Mouse (Mus musculus): ENCODE data around the gene Ifitm2. TPM values are rescaled to one million over a fixed set of nuclear protein-coding genes. Genes with fewer than 3 reads are reported as not detected.

Gene Ifitm2
- polyA plus RNA-seq, 1 experiment from 2014 or later = 991 TPM

DNA sequence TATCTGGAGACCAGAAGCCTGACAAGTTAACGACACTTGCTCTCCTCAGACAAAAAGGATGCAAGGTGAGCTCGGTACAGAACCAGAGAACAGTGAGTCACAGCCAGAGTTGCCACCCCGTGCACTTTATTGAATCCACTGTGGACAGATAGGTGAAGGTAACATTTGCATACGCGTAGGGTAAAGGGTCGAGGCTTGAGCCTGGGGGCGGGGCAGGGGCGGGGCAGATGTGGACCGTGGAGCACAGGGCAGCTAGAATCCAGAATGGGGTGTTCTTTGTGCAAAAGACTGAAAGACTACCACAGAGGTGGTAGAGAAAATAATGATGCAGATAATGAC lies 1.1 kb downstream of the Ifitm2 start:
- 1% methylated on average over 9 of the region's 9 CpGs for WGBS
- H3K27me3 ChIP-seq (ENCODE audit: insufficient read depth, low read length) = no peaks in the 10 kb centered on the region
- 0 out of 2 replicates have a peak overlapping the region, but pooled peaks have one; percentile 13 for H3K27ac ChIP-seq (ENCODE audit: low read length)
- H3K9ac ChIP-seq (replicated peaks; ENCODE audit: low read length) = peak overlapping the region; percentile 77
- H3K4me1 ChIP-seq (ENCODE audit: insufficient read depth, low read length) = peaks cover 52% of the 10 kb centered on the region
- peak overlapping the region; percentile 73 for H3K4me3 ChIP-seq (ENCODE audit: low read length)
- no peaks in the 10 kb centered on the region for H3K9me3 ChIP-seq (ENCODE audit: low read length)
- H3K36me3 ChIP-seq (ENCODE audit: insufficient read depth, low read length) = 0 out of 2 replicates have a peak, but pooled peaks cover 2% of the 10 kb centered on the region
- peak overlapping the region; percentile 79 for H3K4me2 ChIP-seq (replicated peaks; ENCODE audit: low read depth, low read length)
- no peak for ATAC-seq (ENCODE audit: low FRiP score, low TSS enrichment)

DNA sequence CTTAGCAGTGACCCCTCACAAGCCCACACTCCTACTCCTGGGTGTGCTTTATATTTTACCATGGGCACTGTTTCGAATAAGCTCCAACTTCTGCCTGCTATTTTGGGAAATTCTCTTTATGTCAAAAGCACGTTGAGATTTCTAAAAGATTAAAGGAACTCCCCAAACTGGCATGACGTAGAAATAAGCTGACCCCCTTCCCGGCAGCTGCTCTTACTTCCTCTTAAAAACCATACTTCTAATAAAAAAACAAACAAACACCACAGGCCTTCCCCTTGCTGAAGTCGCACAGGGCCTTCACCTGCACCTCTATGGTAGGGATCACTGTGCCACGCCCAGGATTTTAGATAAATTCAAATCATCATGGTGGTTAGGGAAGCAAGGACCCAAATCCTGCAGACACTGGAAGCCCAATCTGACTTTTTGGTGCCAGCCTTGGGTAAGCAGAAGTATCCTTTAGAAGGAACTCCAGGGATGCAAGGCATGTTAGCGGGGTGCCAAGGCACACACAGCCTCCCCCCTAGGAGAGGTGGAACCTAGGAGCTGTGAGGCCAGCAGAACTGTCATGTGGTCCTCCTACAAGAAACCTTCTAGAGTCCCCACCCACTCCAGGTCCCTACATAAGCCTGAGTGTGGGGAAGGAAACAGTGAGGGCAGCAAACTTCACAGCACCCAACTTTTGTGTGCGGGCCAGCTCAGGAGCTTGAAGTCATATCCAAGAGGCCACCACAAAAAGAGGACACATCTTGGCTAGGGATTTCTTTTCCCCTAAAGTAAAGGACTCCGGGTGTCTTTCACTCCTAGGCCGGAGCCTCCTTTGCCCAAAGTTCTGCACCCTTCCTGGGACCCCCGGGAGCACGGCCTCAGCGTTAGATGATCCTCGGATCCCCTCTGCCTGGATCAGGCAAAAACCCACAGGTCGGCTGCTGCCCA lies 1.7 kb downstream of the Ifitm2 start:
- peak overlapping the region; percentile 73 for H3K4me3 ChIP-seq (ENCODE audit: low read length)
- peaks cover 8% of the 10 kb centered on the region; the same call in 1 of the 2 replicates for H3K36me3 ChIP-seq (ENCODE audit: insufficient read depth, low read length)
- peak overlapping the region; percentile 77 for H3K9ac ChIP-seq (replicated peaks; ENCODE audit: low read length)
- H3K4me2 ChIP-seq (replicated peaks; ENCODE audit: low read depth, low read length) = peak overlapping the region; percentile 79
- 51% methylated on average over 15 of the region's 15 CpGs for WGBS
- ATAC-seq (ENCODE audit: low FRiP score, low TSS enrichment) = no peak
- no peaks in the 10 kb centered on the region for H3K9me3 ChIP-seq (ENCODE audit: low read length)
- no peaks in the 10 kb centered on the region for H3K27me3 ChIP-seq (ENCODE audit: insufficient read depth, low read length)
- H3K4me1 ChIP-seq (ENCODE audit: insufficient read depth, low read length) = peaks cover 51% of the 10 kb centered on the region
- H3K27ac ChIP-seq (ENCODE audit: low read length) = 0 out of 2 replicates have a peak overlapping the region, but pooled peaks have one; percentile 13

DNA sequence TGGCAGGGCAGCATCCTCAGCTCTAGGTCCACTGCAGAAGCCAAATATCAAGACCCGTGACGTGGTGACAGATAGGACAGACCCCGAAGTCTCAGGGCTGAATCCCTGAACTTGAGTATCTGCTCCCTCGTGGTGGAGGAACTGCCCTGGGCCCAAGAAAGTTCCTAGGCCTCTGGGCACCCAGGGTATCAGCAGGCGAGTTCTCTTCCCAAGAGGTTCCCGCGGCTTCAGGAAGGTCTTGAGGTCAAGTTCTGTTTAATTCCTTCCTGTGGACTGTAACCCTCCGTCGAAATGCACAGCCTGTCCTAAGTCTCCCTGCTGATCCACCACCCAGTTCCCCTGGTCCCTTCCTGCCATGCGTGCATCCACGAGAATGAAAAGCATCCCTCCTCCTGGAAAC lies 2.7 kb downstream of the Ifitm2 start:
- H3K4me2 ChIP-seq (replicated peaks; ENCODE audit: low read depth, low read length) = peak overlapping the region; percentile 79
- peak overlapping the region; percentile 77 for H3K9ac ChIP-seq (replicated peaks; ENCODE audit: low read length)
- no peaks in the 10 kb centered on the region for H3K9me3 ChIP-seq (ENCODE audit: low read length)
- no peak for ATAC-seq (ENCODE audit: low FRiP score, low TSS enrichment)
- 80% methylated on average over 11 of the region's 11 CpGs for WGBS
- H3K4me3 ChIP-seq (ENCODE audit: low read length) = no peak overlapping the region
- no peak overlapping the region for H3K27ac ChIP-seq (ENCODE audit: low read length)
- H3K27me3 ChIP-seq (ENCODE audit: insufficient read depth, low read length) = no peaks in the 10 kb centered on the region
- H3K4me1 ChIP-seq (ENCODE audit: insufficient read depth, low read length) = peaks cover 49% of the 10 kb centered on the region
- H3K36me3 ChIP-seq (ENCODE audit: insufficient read depth, low read length) = peaks cover 18% of the 10 kb centered on the region

DNA sequence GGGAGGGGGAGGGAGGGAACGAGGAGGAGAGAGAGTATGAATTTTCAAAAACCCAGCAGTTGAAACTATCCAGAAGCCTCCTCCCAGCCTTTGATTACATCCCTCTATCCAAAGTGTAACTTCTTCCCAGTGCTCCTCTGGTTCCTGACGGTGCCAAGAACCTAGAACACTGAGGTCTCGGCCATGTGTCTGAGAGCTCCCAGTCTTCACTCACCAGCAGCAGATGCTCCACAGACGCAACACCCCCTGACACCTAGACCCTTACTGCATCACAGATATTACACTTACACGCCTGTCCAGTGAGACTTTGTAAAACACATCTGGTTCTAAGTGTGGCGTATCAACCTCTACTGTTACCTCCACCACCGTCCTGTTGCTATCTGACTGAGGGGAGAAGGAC lies 3.3 kb downstream of the Ifitm2 start:
- Histone ChIP-seq H3K4me2 (replicated peaks; ENCODE audit: low read depth, low read length) (no peak overlapping the region), H3K9ac (replicated peaks; ENCODE audit: low read length) (no peak overlapping the region), H3K36me3 (ENCODE audit: insufficient read depth, low read length) (peaks cover 23% of the 10 kb centered on the region), H3K9me3 (ENCODE audit: low read length) (no peaks in the 10 kb centered on the region), H3K4me1 (ENCODE audit: insufficient read depth, low read length) (peaks cover 49% of the 10 kb centered on the region), H3K27me3 (ENCODE audit: insufficient read depth, low read length) (no peaks in the 10 kb centered on the region), H3K27ac (ENCODE audit: low read length) (no peak overlapping the region), H3K4me3 (ENCODE audit: low read length) (no peak overlapping the region)
- ATAC-seq (ENCODE audit: low FRiP score, low TSS enrichment) = no peak
- WGBS = 74% methylated on average over 7 of the region's 7 CpGs

DNA sequence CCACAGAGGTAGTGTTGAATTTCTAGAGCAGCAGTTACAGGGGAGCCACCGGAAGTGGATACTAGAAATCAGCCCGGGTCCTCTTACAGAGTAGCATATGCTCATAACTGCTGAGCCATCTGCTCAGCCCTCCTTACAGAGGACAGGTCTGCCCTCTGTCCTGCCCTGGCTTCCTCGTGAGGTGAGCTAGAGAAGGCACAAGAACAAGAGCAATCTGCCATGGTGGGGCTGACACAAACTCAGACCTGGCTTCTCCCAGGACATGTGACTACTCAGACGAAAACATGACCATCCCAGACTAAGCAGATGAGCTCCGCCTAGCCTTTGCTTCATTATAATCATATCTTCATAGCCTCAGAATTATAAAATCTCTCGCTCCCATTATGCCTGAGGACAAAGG lies 4.0 kb downstream of the Ifitm2 start:
- peaks cover 46% of the 10 kb centered on the region for H3K4me1 ChIP-seq (ENCODE audit: insufficient read depth, low read length)
- no peak for ATAC-seq (ENCODE audit: low FRiP score, low TSS enrichment)
- no peak overlapping the region for H3K4me3 ChIP-seq (ENCODE audit: low read length)
- peaks cover 29% of the 10 kb centered on the region for H3K36me3 ChIP-seq (ENCODE audit: insufficient read depth, low read length)
- H3K27ac ChIP-seq (ENCODE audit: low read length) = peak overlapping the region; percentile 61; the same call in 1 of the 2 replicates
- no peak overlapping the region for H3K4me2 ChIP-seq (replicated peaks; ENCODE audit: low read depth, low read length)
- no peaks in the 10 kb centered on the region for H3K9me3 ChIP-seq (ENCODE audit: low read length)
- 60% methylated on average over 6 of the region's 6 CpGs for WGBS
- H3K9ac ChIP-seq (replicated peaks; ENCODE audit: low read length) = no peak overlapping the region
- no peaks in the 10 kb centered on the region for H3K27me3 ChIP-seq (ENCODE audit: insufficient read depth, low read length)

DNA sequence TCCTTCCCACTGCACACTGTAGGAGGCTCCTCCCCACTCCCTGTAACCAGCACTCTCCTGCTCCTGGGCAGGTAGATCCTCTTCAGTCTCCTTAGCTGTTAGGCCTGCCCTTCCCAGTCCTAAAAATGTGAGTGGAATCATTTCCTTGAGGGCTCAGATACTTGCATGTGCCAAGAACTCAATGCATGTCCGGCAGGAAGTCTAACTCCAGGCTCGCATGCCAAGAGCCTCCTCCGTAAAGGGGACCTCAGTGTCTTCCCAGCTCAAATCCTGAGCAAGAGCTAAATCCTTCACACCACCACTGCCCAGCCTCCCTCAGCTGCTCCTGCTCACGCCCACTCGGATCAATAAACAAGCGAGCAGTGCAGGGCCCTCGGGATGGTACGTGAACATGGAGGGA lies 4.7 kb downstream of the Ifitm2 start:
- ATAC-seq (ENCODE audit: low FRiP score, low TSS enrichment) = no peak
- Histone ChIP-seq H3K4me3 (ENCODE audit: low read length) (no peak overlapping the region), H3K4me2 (replicated peaks; ENCODE audit: low read depth, low read length) (peak overlapping the region; percentile 14; the same call in 1 of the 2 replicates), H3K36me3 (ENCODE audit: insufficient read depth, low read length) (peaks cover 34% of the 10 kb centered on the region), H3K4me1 (ENCODE audit: insufficient read depth, low read length) (peaks cover 39% of the 10 kb centered on the region), H3K9ac (replicated peaks; ENCODE audit: low read length) (0 out of 2 replicates have a peak overlapping the region, but pooled peaks have one; percentile 28), H3K9me3 (ENCODE audit: low read length) (no peaks in the 10 kb centered on the region), H3K27ac (ENCODE audit: low read length) (peak overlapping the region; percentile 61), H3K27me3 (ENCODE audit: insufficient read depth, low read length) (no peaks in the 10 kb centered on the region)
- 20% methylated on average over 8 of the region's 8 CpGs for WGBS

DNA sequence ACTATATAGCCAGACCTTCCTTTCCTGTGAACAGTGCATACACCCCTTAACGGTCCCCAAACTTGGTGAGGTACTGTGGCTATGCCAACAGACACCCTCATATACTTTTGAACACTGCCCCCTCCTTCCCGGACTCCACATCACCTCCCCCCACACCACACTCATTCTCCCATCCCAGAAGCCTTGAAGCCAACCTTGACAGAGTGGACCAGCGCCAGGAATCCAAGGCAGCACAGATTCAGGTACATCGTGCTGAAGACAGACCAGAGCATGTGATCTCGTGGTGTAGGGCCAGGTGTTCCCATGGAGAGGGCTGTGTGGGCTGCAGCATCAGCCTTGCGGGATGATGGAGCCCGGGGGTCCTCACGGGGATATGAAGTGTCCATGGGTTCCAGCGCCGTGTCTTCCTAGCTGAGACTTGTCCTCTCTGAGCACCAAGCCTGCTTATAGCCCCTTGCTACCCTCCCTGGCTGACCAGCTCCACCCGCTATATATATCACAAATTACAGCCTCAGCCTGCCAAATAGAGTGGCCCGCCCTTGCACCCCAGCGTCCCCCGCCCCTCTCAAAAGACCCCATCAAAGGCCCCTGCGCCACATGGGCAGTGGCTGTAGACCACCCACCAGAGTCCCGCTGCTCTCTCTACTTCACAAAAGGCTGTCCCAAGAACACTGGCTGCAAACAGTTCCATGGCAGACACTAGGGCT lies 5.8 kb downstream of the Ifitm2 start, which contains the start of gene Ifitm5:
Ifitm5 (minus strand) TSS at position 468 of the 707 bp plus-strand sequence.
- H3K27me3 ChIP-seq (ENCODE audit: insufficient read depth, low read length) = no peaks in the 10 kb centered on the region
- no peak for ATAC-seq (ENCODE audit: low FRiP score, low TSS enrichment)
- H3K36me3 ChIP-seq (ENCODE audit: insufficient read depth, low read length) = peaks cover 34% of the 10 kb centered on the region
- peaks cover 37% of the 10 kb centered on the region for H3K4me1 ChIP-seq (ENCODE audit: insufficient read depth, low read length)
- peak within 1 kb of the TSS; percentile 61 for H3K27ac ChIP-seq (ENCODE audit: low read length)
- H3K4me3 ChIP-seq (ENCODE audit: low read length) = no peak within 1 kb of the TSS
- H3K9ac ChIP-seq (replicated peaks; ENCODE audit: low read length) = 0 out of 2 replicates have a peak within 1 kb of the TSS, but pooled peaks have one; percentile 28
- WGBS = 53% methylated on average over 16 of the region's 16 CpGs
- H3K9me3 ChIP-seq (ENCODE audit: low read length) = no peaks in the 10 kb centered on the region
- peak within 1 kb of the TSS; percentile 14; the same call in 1 of the 2 replicates for H3K4me2 ChIP-seq (replicated peaks; ENCODE audit: low read depth, low read length)

DNA sequence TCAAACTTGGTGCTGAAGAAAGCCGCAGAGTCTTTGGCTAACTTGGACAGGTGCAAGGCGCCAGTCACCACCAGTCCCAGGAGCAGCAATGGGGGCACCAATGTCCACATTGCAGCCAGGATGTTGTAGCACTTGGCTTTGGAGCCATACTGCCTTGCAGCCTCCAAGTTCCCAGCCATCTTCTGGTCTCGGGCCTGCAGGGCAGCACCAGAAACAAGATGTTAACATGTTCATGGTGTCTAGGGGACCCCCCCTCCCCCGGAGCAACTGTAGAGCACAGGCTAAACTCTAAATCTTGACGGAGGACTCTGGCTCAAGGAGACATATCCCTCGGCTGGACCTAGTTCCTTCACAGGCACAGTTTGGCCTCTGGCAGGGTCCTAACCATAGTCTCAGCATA lies 6.5 kb downstream of the Ifitm2 start:
- peaks cover 33% of the 10 kb centered on the region for H3K4me1 ChIP-seq (ENCODE audit: insufficient read depth, low read length)
- WGBS = 85% methylated on average over 6 of the region's 6 CpGs
- H3K9me3 ChIP-seq (ENCODE audit: low read length) = no peaks in the 10 kb centered on the region
- H3K4me3 ChIP-seq (ENCODE audit: low read length) = no peak overlapping the region
- H3K4me2 ChIP-seq (replicated peaks; ENCODE audit: low read depth, low read length) = no peak overlapping the region
- no peaks in the 10 kb centered on the region for H3K27me3 ChIP-seq (ENCODE audit: insufficient read depth, low read length)
- no peak overlapping the region for H3K27ac ChIP-seq (ENCODE audit: low read length)
- H3K36me3 ChIP-seq (ENCODE audit: insufficient read depth, low read length) = peaks cover 34% of the 10 kb centered on the region
- H3K9ac ChIP-seq (replicated peaks; ENCODE audit: low read length) = no peak overlapping the region
- no peak for ATAC-seq (ENCODE audit: low FRiP score, low TSS enrichment)

DNA sequence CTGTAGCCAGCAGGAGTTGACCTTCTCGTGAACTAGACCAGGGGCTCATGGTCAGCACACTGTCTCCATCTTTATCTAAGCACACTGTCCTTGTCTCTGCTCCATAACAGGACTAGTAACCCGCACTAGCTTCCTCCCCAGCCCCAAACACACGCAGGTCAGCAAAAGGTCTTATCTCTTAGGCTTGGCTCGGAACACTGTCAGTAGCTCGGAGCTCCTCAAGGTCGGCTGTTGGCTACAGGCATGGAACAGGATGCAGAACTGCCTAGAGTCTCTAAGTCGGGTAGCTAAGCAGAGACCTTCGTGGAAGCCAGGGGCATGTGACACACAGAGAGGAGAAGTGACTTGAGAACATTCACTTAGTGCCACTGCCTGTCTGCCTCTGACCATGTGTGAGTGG lies 7.6 kb downstream of the Ifitm2 start:
- no peak overlapping the region for H3K9ac ChIP-seq (replicated peaks; ENCODE audit: low read length)
- H3K4me2 ChIP-seq (replicated peaks; ENCODE audit: low read depth, low read length) = no peak overlapping the region
- H3K27ac ChIP-seq (ENCODE audit: low read length) = no peak overlapping the region
- no peak for ATAC-seq (ENCODE audit: low FRiP score, low TSS enrichment)
- WGBS = 82% methylated on average over 8 of the region's 8 CpGs
- no peaks in the 10 kb centered on the region for H3K9me3 ChIP-seq (ENCODE audit: low read length)
- no peaks in the 10 kb centered on the region for H3K27me3 ChIP-seq (ENCODE audit: insufficient read depth, low read length)
- peaks cover 23% of the 10 kb centered on the region for H3K4me1 ChIP-seq (ENCODE audit: insufficient read depth, low read length)
- peaks cover 34% of the 10 kb centered on the region for H3K36me3 ChIP-seq (ENCODE audit: insufficient read depth, low read length)
- no peak overlapping the region for H3K4me3 ChIP-seq (ENCODE audit: low read length)

All from kidney, embryonic 16.5 days (tissue).